Mouse (Mus musculus): Measurements from ENCODE around the gene Yif1a. TPM values are rescaled to one million over a fixed set of nuclear protein-coding genes. Genes with fewer than 3 reads are reported as not detected.
"Not testable (repeated sequence)": the region's sequence is repeated elsewhere in the genome, so short reads cannot be mapped to it uniquely, and the experiment has no call there.

The Yif1a gene
- polyA plus RNA-seq, 1 experiment, result 57.6 TPM

- Histone ChIP-seq H3K27me3 (ENCODE audit: control insufficient read depth, insufficient read depth, insufficient read length) (no peaks in the 10 kb centered on the region), H3K4me3 (ENCODE audit: insufficient read depth, poor library complexity, severe bottlenecking) (peak overlapping the region; percentile 38)
- TF ChIP-seq CTCF (IDR thresholded peaks at IDR 0.05; ENCODE audit: control insufficient read depth, insufficient read depth, insufficient read length) (no peak), CEBPB (IDR thresholded peaks at IDR 0.05; ENCODE audit: low read depth) (no peak), MYOD1 (IDR thresholded peaks at IDR 0.05; ENCODE audit: control insufficient read depth, insufficient read length, low read depth) (no peak), USF1 (IDR thresholded peaks at IDR 0.05; ENCODE audit: low read depth) (no peak), MAX (IDR thresholded peaks at IDR 0.05) (no peak), FOSL1 (IDR thresholded peaks at IDR 0.05; ENCODE audit: insufficient read depth, low read length, poor library complexity, severe bottlenecking) (no peak), MYOG (IDR thresholded peaks at IDR 0.05; ENCODE audit: control insufficient read depth, extremely low read depth, insufficient read length) (no peak)
Measured at GRCm38 (mm10) chr19:5083961-5084833, 4.1 kb upstream of the Yif1a start.

GRCm38 (mm10) chr19:5084834-5085144, 3.5 kb upstream of the Yif1a start:
- Histone ChIP-seq H3K79me3 (ENCODE audit: low read depth) (no peaks in the 10 kb centered on the region), H3K4me3 (ENCODE audit: insufficient read depth, poor library complexity, severe bottlenecking) (peak overlapping the region; percentile 38), H3K79me2 (ENCODE audit: control insufficient read depth, insufficient read depth) (peaks cover 13% of the 10 kb centered on the region), H3K27me3 (ENCODE audit: control insufficient read depth, insufficient read depth, insufficient read length) (no peaks in the 10 kb centered on the region), H3ac (ENCODE audit: control insufficient read depth, insufficient read length, low read depth) (peak overlapping the region; percentile 64), H3K36me3 (ENCODE audit: control insufficient read depth, insufficient read depth) (peaks cover 3% of the 10 kb centered on the region)
- no peak for TF ChIP-seq FOSL1 (IDR thresholded peaks at IDR 0.05; ENCODE audit: insufficient read depth, low read length, poor library complexity, severe bottlenecking)

More at GRCm38 (mm10) chr19:5083961-5084833, 4.1 kb upstream of the Yif1a start:
- H3K79me2 ChIP-seq (ENCODE audit: control insufficient read depth, insufficient read depth), result peaks cover 7% of the 10 kb centered on the region
- no peaks in the 10 kb centered on the region for H3K36me3 ChIP-seq (ENCODE audit: control insufficient read depth, insufficient read depth)
- no peaks in the 10 kb centered on the region for H3K79me3 ChIP-seq (ENCODE audit: low read depth)
- H3ac ChIP-seq (ENCODE audit: control insufficient read depth, insufficient read length, low read depth), result peak overlapping the region; percentile 64

GRCm38 (mm10) chr19:5085145-5085863, 3.0 kb upstream of the Yif1a start, which contains the start of gene Tmem151a:
Gene Tmem151a (minus strand): TSS chr19:5085531.
- Histone ChIP-seq H3K27me3 (ENCODE audit: control insufficient read depth, insufficient read depth, insufficient read length) (no peaks in the 10 kb centered on the region), H3ac (ENCODE audit: control insufficient read depth, insufficient read length, low read depth) (peak within 1 kb of the TSS; percentile 64), H3K79me3 (ENCODE audit: low read depth) (no peaks in the 10 kb centered on the region), H3K79me2 (ENCODE audit: control insufficient read depth, insufficient read depth) (peaks cover 13% of the 10 kb centered on the region), H3K36me3 (ENCODE audit: control insufficient read depth, insufficient read depth) (peaks cover 3% of the 10 kb centered on the region), H3K4me3 (ENCODE audit: insufficient read depth, poor library complexity, severe bottlenecking) (peak within 1 kb of the TSS; percentile 38)
- no peak for TF ChIP-seq MYOD1 (IDR thresholded peaks at IDR 0.05; ENCODE audit: control insufficient read depth, insufficient read length, low read depth)

- H3K36me3 ChIP-seq (ENCODE audit: control insufficient read depth, insufficient read depth); H3K79me3 ChIP-seq (ENCODE audit: low read depth); H3K4me3 ChIP-seq (ENCODE audit: insufficient read depth, poor library complexity, severe bottlenecking); H3K27me3 ChIP-seq (ENCODE audit: control insufficient read depth, insufficient read depth, insufficient read length); H3ac ChIP-seq (ENCODE audit: control insufficient read depth, insufficient read length, low read depth): not testable (repeated sequence)
- H3K79me2 ChIP-seq (ENCODE audit: control insufficient read depth, insufficient read depth), result peaks cover 13% of the 10 kb centered on the region
Measured at GRCm38 (mm10) chr19:5086533-5086932, 1.8 kb upstream of the Yif1a start.

GRCm38 (mm10) chr19:5089324-5089723, 986 bp downstream of the Yif1a start:
- Histone ChIP-seq H3K79me2 (ENCODE audit: control insufficient read depth, insufficient read depth) (peaks cover 13% of the 10 kb centered on the region), H3K79me3 (ENCODE audit: low read depth) (no peaks in the 10 kb centered on the region), H3K4me3 (ENCODE audit: insufficient read depth, poor library complexity, severe bottlenecking) (peak overlapping the region; percentile 86), H3K27me3 (ENCODE audit: control insufficient read depth, insufficient read depth, insufficient read length) (no peaks in the 10 kb centered on the region), H3K36me3 (ENCODE audit: control insufficient read depth, insufficient read depth) (peaks cover 3% of the 10 kb centered on the region), H3ac (ENCODE audit: control insufficient read depth, insufficient read length, low read depth) (no peak overlapping the region)
- no peak for TF ChIP-seq MYOG (IDR thresholded peaks at IDR 0.05; ENCODE audit: control insufficient read depth, extremely low read depth, insufficient read length)
- TF ChIP-seq CEBPB (IDR thresholded peaks at IDR 0.05; ENCODE audit: low read depth), result no peak
- no peak for TF ChIP-seq MYOD1 (IDR thresholded peaks at IDR 0.05; ENCODE audit: control insufficient read depth, insufficient read length, low read depth)
- TF ChIP-seq MAX (IDR thresholded peaks at IDR 0.05), result no peak
- TF ChIP-seq USF1 (IDR thresholded peaks at IDR 0.05; ENCODE audit: low read depth), result no peak
- no peak for TF ChIP-seq FOSL1 (IDR thresholded peaks at IDR 0.05; ENCODE audit: insufficient read depth, low read length, poor library complexity, severe bottlenecking)
- no peak for TF ChIP-seq CTCF (IDR thresholded peaks at IDR 0.05; ENCODE audit: control insufficient read depth, insufficient read depth, insufficient read length)

- no peak for TF ChIP-seq CTCF (IDR thresholded peaks at IDR 0.05; ENCODE audit: control insufficient read depth, insufficient read depth, insufficient read length)
- TF ChIP-seq FOSL1 (IDR thresholded peaks at IDR 0.05; ENCODE audit: insufficient read depth, low read length, poor library complexity, severe bottlenecking), result no peak
- no peak for TF ChIP-seq MYOG (IDR thresholded peaks at IDR 0.05; ENCODE audit: control insufficient read depth, extremely low read depth, insufficient read length)
- TF ChIP-seq CEBPB (IDR thresholded peaks at IDR 0.05; ENCODE audit: low read depth), result no peak
- no peak overlapping the region for H3K4me3 ChIP-seq (ENCODE audit: insufficient read depth, poor library complexity, severe bottlenecking)
- no peak overlapping the region for H3ac ChIP-seq (ENCODE audit: control insufficient read depth, insufficient read length, low read depth)
- H3K79me3 ChIP-seq (ENCODE audit: low read depth), result no peaks in the 10 kb centered on the region
- H3K36me3 ChIP-seq (ENCODE audit: control insufficient read depth, insufficient read depth), result peaks cover 3% of the 10 kb centered on the region
- H3K79me2 ChIP-seq (ENCODE audit: control insufficient read depth, insufficient read depth), result peaks cover 13% of the 10 kb centered on the region
- H3K27me3 ChIP-seq (ENCODE audit: control insufficient read depth, insufficient read depth, insufficient read length), result no peaks in the 10 kb centered on the region
Measured at GRCm38 (mm10) chr19:5092083-5092482, 3.7 kb downstream of the Yif1a start.

Data from C2C12 (cell line).